In the genomic region with DNA sequence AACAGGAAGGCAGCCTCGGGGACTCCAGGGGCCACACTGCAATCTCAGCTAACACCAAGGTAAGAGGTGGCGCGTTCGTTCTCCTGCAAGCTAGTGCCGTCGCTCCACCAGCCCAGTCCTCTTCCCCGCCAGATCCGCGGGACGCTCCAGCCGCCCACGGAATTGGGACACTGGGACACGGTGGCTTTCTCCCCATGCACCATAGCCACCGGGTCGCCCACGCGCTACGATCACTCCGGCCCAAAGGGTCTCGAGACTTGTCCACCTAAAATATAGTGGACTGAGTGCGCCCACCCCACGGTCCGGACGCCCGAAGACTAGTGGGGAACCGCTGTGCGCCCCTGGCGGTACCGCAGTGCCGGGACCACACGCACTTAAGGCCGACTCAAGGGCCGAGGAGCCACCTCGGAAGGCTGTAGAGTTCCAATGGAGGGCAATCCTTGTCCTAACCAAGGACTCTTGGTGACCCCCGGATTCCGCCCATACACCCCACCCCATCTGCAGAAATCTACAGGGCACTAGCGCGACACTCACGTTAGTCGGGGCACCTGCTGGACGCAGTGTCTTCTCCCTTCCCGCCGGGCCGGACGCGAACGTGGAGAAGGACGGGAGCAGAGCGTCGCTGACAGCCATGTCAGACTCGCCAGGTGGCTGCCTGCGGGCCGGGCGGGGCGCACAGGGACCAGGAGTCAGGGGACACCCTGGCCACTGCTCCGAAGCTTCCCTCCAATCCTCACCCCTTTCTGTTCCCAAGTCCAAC, we compare ENCODE assay signal across 8 mouse cellular contexts. TPM values are rescaled to one million over a fixed set of nuclear protein-coding genes. Genes with fewer than 3 reads are reported as not detected.
DNase-seq lines count a peak whose midpoint lies in the region; ATAC-seq lines count a peak whose summit lies in the region.

No protein-coding gene starts in this region.

- peak overlapping the region; percentile 67 for H3K9ac ChIP-seq in hindbrain, embryonic 13.5 days
- H3K9ac ChIP-seq in liver, embryonic 12.5 days = no peak overlapping the region; the same call in 1 of the 2 replicates
- H3K9ac ChIP-seq in neural tube, embryonic 12.5 days = peak overlapping the region; percentile 51

- peaks cover 35% of the 10 kb centered on the region for H3K4me1 ChIP-seq in hindbrain, embryonic 13.5 days (replicated peaks)
- H3K4me1 ChIP-seq in liver, embryonic 12.5 days = peaks cover 31% of the 10 kb centered on the region
- H3K4me1 ChIP-seq in neural tube, embryonic 12.5 days = peaks cover 21% of the 10 kb centered on the region

- peaks cover 50% of the 10 kb centered on the region for H3K27me3 ChIP-seq in hindbrain, embryonic 13.5 days
- H3K27me3 ChIP-seq in liver, embryonic 12.5 days (replicated peaks) = peaks cover 80% of the 10 kb centered on the region
- H3K27me3 ChIP-seq in neural tube, embryonic 12.5 days (replicated peaks) = peaks cover 30% of the 10 kb centered on the region

- H3K4me2 ChIP-seq in hindbrain, embryonic 13.5 days = peak overlapping the region; percentile 89
- H3K4me2 ChIP-seq in liver, embryonic 12.5 days = peak overlapping the region; percentile 83
- H3K4me2 ChIP-seq in neural tube, embryonic 12.5 days (replicated peaks) = peak overlapping the region; percentile 92

- WGBS in hindbrain, embryonic 13.5 days = under 1% methylated on average over 48 of the region's 56 CpGs
- WGBS in liver, embryonic 12.5 days (ENCODE audit: insufficient replicate concordance) = 1% methylated on average over 56 of the region's 56 CpGs
- WGBS in neural tube, embryonic 12.5 days = 1% methylated on average over 56 of the region's 56 CpGs

- no peak for ATAC-seq in CD4-positive, CD25-positive, alpha-beta regulatory T cell, adult 4 months
- no peak for ATAC-seq in hindbrain, embryonic 13.5 days (ENCODE audit: low FRiP score)
- ATAC-seq in liver, embryonic 12.5 days = no peak
- no peak for ATAC-seq in neural tube, embryonic 12.5 days (ENCODE audit: low FRiP score, low read depth)

- peak; percentile 58 for DNase-seq in CD4-positive, CD25-positive, alpha-beta regulatory T cell, adult 2 months (ENCODE audit: low read depth, low spot score)
- DNase-seq in adrenal gland, postnatal 10 days = peak; percentile 58
- peak; percentile 35 for DNase-seq in forelimb bud, embryonic 11.5 days (ENCODE audit: low read depth, low spot score)
- DNase-seq in thymus, postnatal 25 days = peak; percentile 33

- H3K9me3 ChIP-seq in hindbrain, embryonic 13.5 days = no peaks in the 10 kb centered on the region
- no peaks in the 10 kb centered on the region for H3K9me3 ChIP-seq in liver, embryonic 12.5 days (replicated peaks)
- H3K9me3 ChIP-seq in neural tube, embryonic 12.5 days = no peaks in the 10 kb centered on the region

- no peak overlapping the region for H3K27ac ChIP-seq in hindbrain, embryonic 13.5 days
- no peak overlapping the region for H3K27ac ChIP-seq in liver, embryonic 12.5 days
- H3K27ac ChIP-seq in neural tube, embryonic 12.5 days = no peak overlapping the region

- H3K4me3 ChIP-seq in hindbrain, embryonic 13.5 days = peak overlapping the region; percentile 56
- peak overlapping the region; percentile 60 for H3K4me3 ChIP-seq in liver, embryonic 12.5 days
- H3K4me3 ChIP-seq in neural tube, embryonic 12.5 days = peak overlapping the region; percentile 59

- H3K36me3 ChIP-seq in hindbrain, embryonic 13.5 days = no peaks in the 10 kb centered on the region
- no peaks in the 10 kb centered on the region for H3K36me3 ChIP-seq in liver, embryonic 12.5 days
- no peaks in the 10 kb centered on the region for H3K36me3 ChIP-seq in neural tube, embryonic 12.5 days

RNA-seq across cellular contexts. Expression of gene Klf4, which starts 1.0 kb away (rescaled TPM):
- polyA plus RNA-seq in CD4-positive, CD25-positive, alpha-beta regulatory T cell, adult 4 months (2017; shearing (Covaris generic)) = under 1 TPM; 0.69 to 0.90 TPM
- 10 to 100 TPM; 15.3 to 46.4 TPM for total RNA-seq in adrenal gland, postnatal 10 days (2021)
- 2.3 and 2.7 TPM in 2 replicates for polyA plus RNA-seq in hindbrain, embryonic 13.5 days (2015; fragmentation: Nextera tagmentation; extraction: Ambion mirVana)
- polyA plus RNA-seq in liver, embryonic 12.5 days (2016; fragmentation: Nextera tagmentation; extraction: Ambion mirVana) = 0.58 and 0.59 TPM in 2 replicates
- polyA plus RNA-seq in neural tube, embryonic 12.5 days (2016; fragmentation: Nextera tagmentation; extraction: Ambion mirVana) = 2.3 and 2.6 TPM in 2 replicates
